Comparison of ENCODE assay signal across 18 mouse cellular contexts in genomic region chr7:107802138-107802537, GRCm38 (mm10). TPM values are rescaled to one million over a fixed set of nuclear protein-coding genes. Genes with fewer than 3 reads are reported as not detected.
"Had no signal": no experiment of that assay in that cellular context is flagged by ENCODE, and none has a peak within 500 bp of the region (broad histone marks: within the 10 kb centered on the region; RNA-seq: fewer than 3 reads in every experiment).

No protein-coding gene starts in this region.

- H3K4me3 ChIP-seq: kidney, embryonic 15.5 days; liver, embryonic 15.5 days; midbrain, embryonic 12.5 days had no signal

- H3K9ac ChIP-seq: kidney, embryonic 15.5 days; liver, embryonic 15.5 days; midbrain, embryonic 12.5 days had no signal

- H3K27ac ChIP-seq: kidney, embryonic 15.5 days; liver, embryonic 15.5 days; midbrain, embryonic 12.5 days had no signal

- DNase-seq: kidney, adult 2 months; kidney, postnatal 14 days; layer of hippocampus, postnatal 36 days; lung, adult 2 months; lung, postnatal 36 days; right cerebral cortex, postnatal 25 days; thymus, postnatal 4 days had no signal

- H3K4me1 ChIP-seq: kidney, embryonic 15.5 days; liver, embryonic 15.5 days; midbrain, embryonic 12.5 days had no signal

- H3K9me3 ChIP-seq: kidney, embryonic 15.5 days; liver, embryonic 15.5 days had no signal

- H3K27me3 ChIP-seq: kidney, embryonic 15.5 days; liver, embryonic 15.5 days; midbrain, embryonic 12.5 days had no signal

- ATAC-seq: lung, postnatal 0 days had no signal

- H3K36me3 ChIP-seq: kidney, embryonic 15.5 days; liver, embryonic 15.5 days; midbrain, embryonic 12.5 days had no signal

- H3K4me2 ChIP-seq: kidney, embryonic 15.5 days; liver, embryonic 11.5 days; liver, embryonic 15.5 days; midbrain, embryonic 12.5 days had no signal

RNA-seq across cellular contexts. Expression of gene Ovch2, which starts 1.1 kb away (rescaled TPM):
- polyA plus RNA-seq: kidney, adult 2 months; kidney, embryonic 15.5 days; large intestine, adult 2 months; liver, embryonic 11.5 days; liver, embryonic 15.5 days; lung, adult 2 months; lung, postnatal 0 days; midbrain, embryonic 12.5 days; midbrain, postnatal 0 days; neural tube, embryonic 14.5 days; small intestine, adult 2 months; stomach, embryonic 16.5 days; thymus, postnatal 0 days had no signal

RNA-seq across cellular contexts. Expression of gene Olfr467, which starts 9.9 kb away (rescaled TPM):
- polyA plus RNA-seq: kidney, adult 2 months; kidney, embryonic 15.5 days; large intestine, adult 2 months; liver, embryonic 11.5 days; liver, embryonic 15.5 days; lung, adult 2 months; lung, postnatal 0 days; midbrain, embryonic 12.5 days; midbrain, postnatal 0 days; neural tube, embryonic 14.5 days; small intestine, adult 2 months; stomach, embryonic 16.5 days; thymus, postnatal 0 days had no signal

RNA-seq across cellular contexts. Expression of gene Olfr469, which starts 23.2 kb away (rescaled TPM):
- polyA plus RNA-seq: kidney, adult 2 months; kidney, embryonic 15.5 days; large intestine, adult 2 months; liver, embryonic 11.5 days; liver, embryonic 15.5 days; lung, adult 2 months; lung, postnatal 0 days; midbrain, embryonic 12.5 days; midbrain, postnatal 0 days; neural tube, embryonic 14.5 days; small intestine, adult 2 months; stomach, embryonic 16.5 days; thymus, postnatal 0 days had no signal

RNA-seq across cellular contexts. Expression of gene Cyb5r2, which starts 44.3 kb away (rescaled TPM):
- polyA plus RNA-seq: kidney, adult 2 months; kidney, embryonic 15.5 days; liver, embryonic 15.5 days; lung, adult 2 months; small intestine, adult 2 months had no signal

RNA-seq across cellular contexts. Expression of gene Olfr470, which starts 45.2 kb away (rescaled TPM):
- polyA plus RNA-seq: kidney, adult 2 months; kidney, embryonic 15.5 days; large intestine, adult 2 months; liver, embryonic 11.5 days; liver, embryonic 15.5 days; lung, adult 2 months; lung, postnatal 0 days; midbrain, embryonic 12.5 days; midbrain, postnatal 0 days; neural tube, embryonic 14.5 days; small intestine, adult 2 months; stomach, embryonic 16.5 days; thymus, postnatal 0 days had no signal
